Mouse (Mus musculus) lung, embryonic 16.5 days (tissue): Measurements from ENCODE around the gene Krt82. TPM values are rescaled to one million over a fixed set of nuclear protein-coding genes. Genes with fewer than 3 reads are reported as not detected.

Source experiments
- ATAC-seq: fragments of 200-750 bp; cut with Nextera tagmentation; 2 replicates; pipeline ENCODE4 v1.8.0; 2017; ENCODE audit warnings: low read depth, mild to moderate bottlenecking, moderate library complexity
- H3K27ac ChIP-seq: fragments of 300-500 bp; sonication (generic); 2 replicates; pipeline ENCODE4 v1.5.1; 2014; ENCODE audit warnings: mild to moderate bottlenecking, control low read depth, low read length
- H3K27me3 ChIP-seq: fragments of 300-500 bp; sonication (generic); 2 replicates; pipeline ENCODE4 v1.6.1; 2014; ENCODE audit warnings: low read depth, low read length, mixed read lengths; ENCODE audit not compliant: control insufficient read depth, insufficient read depth
- H3K36me3 ChIP-seq: fragments of 300-500 bp; sonication (generic); 2 replicates; pipeline ENCODE4 v1.6.1; 2014; ENCODE audit warnings: low read length; ENCODE audit not compliant: control insufficient read depth, insufficient read depth
- H3K4me1 ChIP-seq: fragments of 300-500 bp; sonication (generic); replicated peaks from 2 replicates; pipeline ENCODE4 v1.6.1; 2014; ENCODE audit warnings: low read length, mixed read lengths; ENCODE audit not compliant: control insufficient read depth, insufficient read depth
- H3K4me2 ChIP-seq: fragments of 300-500 bp; sonication (generic); 2 replicates; pipeline ENCODE4 v1.6.1; 2014; ENCODE audit warnings: low read depth, low read length, control low read depth
- H3K4me3 ChIP-seq: fragments of 300-500 bp; sonication (generic); 2 replicates; pipeline ENCODE4 v1.5.1; 2014; ENCODE audit warnings: mild to moderate bottlenecking, low read length, control low read depth
- H3K9ac ChIP-seq: fragments of 300-500 bp; sonication (generic); 2 replicates; pipeline ENCODE4 v1.6.1; 2014; ENCODE audit warnings: low read length, control low read depth
- H3K9me3 ChIP-seq: fragments of 300-500 bp; sonication (generic); 2 replicates; pipeline ENCODE4 v1.6.1; 2016; ENCODE audit warnings: low read length; ENCODE audit not compliant: control insufficient read depth
- WGBS: fragments of 180-500 bp; shearing (Covaris S2); extraction: QIAGEN DNeasy Blood & Tissue Kit; methylation state at CpG from one replicate; pipeline ENCODE4 v1.1.7; 2014; 5-methylcytosine and 5-hydroxymethylcytosine counted together
- polyA plus RNA-seq: library from polyadenylated mRNA; unstranded; fragments of >200 nt; fragmentation: Nextera tagmentation; extraction: Ambion mirVana; gene quantifications from 2 replicates; pipeline ENCODE4 v1.2.1, GENCODE M21; 2015

Gene Krt82
- not detected in 2 replicates for polyA plus RNA-seq

GRCm38 (mm10) chr15:101550567-101550966 lies at the start of gene Krt82:
TSS of gene Krt82 (minus strand) at chr15:101550667.
- Histone ChIP-seq H3K27ac (no peak within 1 kb of the TSS), H3K9ac (no peak within 1 kb of the TSS), H3K4me3 (no peak within 1 kb of the TSS), H3K36me3 (no peaks in the 10 kb centered on the region), H3K9me3 (no peaks in the 10 kb centered on the region), H3K27me3 (no peaks in the 10 kb centered on the region), H3K4me1 (no peaks in the 10 kb centered on the region), H3K4me2 (no peak within 1 kb of the TSS)
- WGBS: 79% methylated on average over 7 of the region's 7 CpGs
- ATAC-seq: no peak

GRCm38 (mm10) chr15:101599123-101599522 lies 48.7 kb upstream of the Krt82 start:
- Histone ChIP-seq H3K36me3 (no peaks in the 10 kb centered on the region), H3K9me3 (no peaks in the 10 kb centered on the region), H3K4me3 (no peak overlapping the region), H3K27me3 (no peaks in the 10 kb centered on the region), H3K4me2 (no peak overlapping the region), H3K9ac (no peak overlapping the region), H3K4me1 (no peaks in the 10 kb centered on the region), H3K27ac (no peak overlapping the region)
- no peak for ATAC-seq
- 44% methylated on average over 6 of the region's 6 CpGs for WGBS

DNA sequence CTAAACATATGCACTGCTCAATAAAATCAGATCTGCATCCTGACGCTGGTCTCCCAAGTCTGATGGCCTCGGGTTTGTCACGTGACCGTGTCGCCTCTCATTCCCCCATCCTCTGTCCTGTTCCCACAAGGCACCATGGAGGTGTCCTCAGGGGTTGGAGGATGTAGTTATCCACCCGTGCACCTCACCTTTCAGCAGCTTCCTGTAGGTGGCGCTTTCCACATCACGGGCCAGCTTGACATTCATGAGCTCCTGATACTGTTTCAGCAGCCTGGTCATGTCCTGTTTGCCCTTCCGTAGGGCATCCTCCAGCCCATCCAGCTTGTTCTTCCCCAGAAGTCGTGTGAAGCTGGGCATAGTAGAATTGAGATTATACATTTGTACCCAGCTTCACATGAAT lies 37.7 kb upstream of the Krt82 start:
- WGBS: 73% methylated on average over 10 of the region's 10 CpGs
- no peaks in the 10 kb centered on the region for H3K36me3 ChIP-seq
- H3K4me2 ChIP-seq: no peak overlapping the region
- H3K4me1 ChIP-seq: no peaks in the 10 kb centered on the region
- H3K27ac ChIP-seq: no peak overlapping the region
- no peak for ATAC-seq
- no peaks in the 10 kb centered on the region for H3K9me3 ChIP-seq
- no peak overlapping the region for H3K9ac ChIP-seq
- no peaks in the 10 kb centered on the region for H3K27me3 ChIP-seq
- no peak overlapping the region for H3K4me3 ChIP-seq

GRCm38 (mm10) chr15:101584456-101584855 lies 34.0 kb upstream of the Krt82 start:
- H3K27me3 ChIP-seq: no peaks in the 10 kb centered on the region
- 8% methylated on average over 2 of the region's 2 CpGs for WGBS
- H3K9ac ChIP-seq: no peak overlapping the region
- H3K36me3 ChIP-seq: no peaks in the 10 kb centered on the region
- no peak overlapping the region for H3K4me2 ChIP-seq
- H3K4me3 ChIP-seq: no peak overlapping the region
- H3K27ac ChIP-seq: no peak overlapping the region
- no peak for ATAC-seq
- no peaks in the 10 kb centered on the region for H3K9me3 ChIP-seq
- no peaks in the 10 kb centered on the region for H3K4me1 ChIP-seq

DNA sequence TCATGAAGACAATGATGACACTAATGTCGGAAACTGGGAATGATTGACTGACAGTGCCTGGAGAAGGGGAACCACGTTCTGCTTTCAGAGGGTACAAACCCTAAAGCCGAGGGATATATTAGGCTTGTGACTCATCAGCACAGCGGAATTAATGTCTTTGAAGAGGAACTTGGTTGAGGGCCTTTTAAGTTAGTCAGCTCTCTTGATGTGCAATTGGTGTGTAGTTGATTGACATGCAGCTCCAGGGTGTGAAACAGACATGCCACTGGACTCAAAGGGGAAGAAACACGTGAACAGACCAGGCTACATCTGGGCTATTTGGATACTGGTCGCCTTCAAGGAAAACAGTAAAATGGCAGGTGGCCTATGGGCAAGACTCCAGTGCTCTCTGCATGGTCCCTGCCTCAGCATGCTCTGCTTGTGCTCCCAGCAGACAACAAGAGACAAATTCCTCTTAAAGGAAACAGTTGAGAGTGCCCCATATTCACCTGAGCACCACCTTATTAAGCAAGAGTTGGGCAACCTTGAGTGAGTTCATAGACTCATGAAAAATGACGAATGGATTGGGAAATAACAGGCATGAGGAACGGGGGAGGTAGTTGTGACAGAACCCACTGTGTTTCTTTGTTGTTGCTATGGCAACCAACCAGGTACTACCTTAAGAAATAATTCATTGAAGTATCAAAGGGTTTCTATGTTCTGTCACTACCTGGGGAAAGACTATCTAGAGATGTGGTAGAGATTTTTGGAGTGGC lies 32.9 kb upstream of the Krt82 start:
- H3K27ac ChIP-seq: no peak overlapping the region

DNA sequence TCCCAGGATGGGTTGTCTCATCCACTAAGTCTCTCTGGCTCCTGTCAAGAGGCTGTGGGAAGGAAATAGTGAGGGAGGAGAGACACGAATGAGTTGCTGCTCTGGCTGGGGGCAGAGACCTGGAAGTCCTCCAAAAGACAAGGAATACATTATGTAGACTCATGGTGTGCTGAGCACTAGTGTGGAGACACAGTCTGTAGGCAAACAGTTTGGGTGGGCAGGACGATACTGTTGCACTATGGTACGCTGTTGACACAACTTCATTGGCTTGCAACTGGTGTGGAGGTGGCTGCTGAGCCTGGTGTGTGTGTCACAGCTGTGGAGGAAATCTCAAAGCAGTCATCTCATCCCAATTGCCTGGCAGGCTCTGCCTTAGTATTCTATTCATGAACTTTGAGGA lies 31.2 kb upstream of the Krt82 start:
- Histone ChIP-seq H3K27ac (no peak overlapping the region), H3K9ac (no peak overlapping the region), H3K27me3 (no peaks in the 10 kb centered on the region), H3K36me3 (no peaks in the 10 kb centered on the region), H3K4me3 (no peak overlapping the region), H3K4me1 (no peaks in the 10 kb centered on the region), H3K4me2 (no peak overlapping the region), H3K9me3 (no peaks in the 10 kb centered on the region)
- 51% methylated on average over 3 of the region's 3 CpGs for WGBS
- ATAC-seq: no peak

More for the DNA sequence above, 32.9 kb upstream of the Krt82 start:
- H3K4me3 ChIP-seq: no peak overlapping the region
- no peaks in the 10 kb centered on the region for H3K4me1 ChIP-seq
- ATAC-seq: no peak
- H3K9ac ChIP-seq: no peak overlapping the region
- H3K36me3 ChIP-seq: no peaks in the 10 kb centered on the region
- WGBS: 74% methylated on average over 8 of the region's 8 CpGs
- no peak overlapping the region for H3K4me2 ChIP-seq
- no peaks in the 10 kb centered on the region for H3K9me3 ChIP-seq
- H3K27me3 ChIP-seq: no peaks in the 10 kb centered on the region

DNA sequence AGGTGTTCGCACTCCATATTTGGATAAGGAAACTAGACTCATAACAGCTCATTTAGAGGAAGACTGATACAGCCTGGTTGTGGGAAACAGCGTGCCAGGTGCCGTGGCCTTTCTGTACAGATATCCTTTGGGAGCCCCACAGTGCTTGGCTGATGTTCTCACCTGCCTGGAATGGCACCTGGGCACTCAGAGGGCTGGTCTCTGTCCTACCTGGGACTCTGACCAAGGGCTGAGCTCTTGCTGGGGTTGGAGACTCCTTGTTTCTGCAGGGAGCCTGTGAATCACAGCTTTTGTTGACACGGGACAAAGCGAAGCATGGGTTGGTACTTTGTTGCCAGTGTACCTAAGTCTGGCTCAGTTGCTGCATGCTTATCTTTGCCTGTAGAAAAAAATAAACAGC lies 25.0 kb upstream of the Krt82 start:
- no peaks in the 10 kb centered on the region for H3K4me1 ChIP-seq
- no peaks in the 10 kb centered on the region for H3K27me3 ChIP-seq
- no peak overlapping the region for H3K9ac ChIP-seq
- H3K4me2 ChIP-seq: no peak overlapping the region
- H3K27ac ChIP-seq: no peak overlapping the region
- 58% methylated on average over 5 of the region's 5 CpGs for WGBS
- H3K4me3 ChIP-seq: no peak overlapping the region
- no peak for ATAC-seq
- H3K9me3 ChIP-seq: no peaks in the 10 kb centered on the region
- H3K36me3 ChIP-seq: no peaks in the 10 kb centered on the region

- H3K4me2 ChIP-seq: no peak within 1 kb of the TSS
- H3K9me3 ChIP-seq: no peaks in the 10 kb centered on the region
- ATAC-seq: no peak
- WGBS: 48% methylated on average over 15 of the region's 15 CpGs
- H3K4me3 ChIP-seq: no peak within 1 kb of the TSS
- H3K27me3 ChIP-seq: no peaks in the 10 kb centered on the region
- no peaks in the 10 kb centered on the region for H3K36me3 ChIP-seq
- H3K4me1 ChIP-seq: no peaks in the 10 kb centered on the region
- no peak within 1 kb of the TSS for H3K27ac ChIP-seq
- H3K9ac ChIP-seq: no peak within 1 kb of the TSS
Measured at GRCm38 (mm10) chr15:101573796-101574345, 23.4 kb upstream of the Krt82 start, which contains the start of gene Krt75. TSS of gene Krt75 (minus strand) at chr15:101573904.

DNA sequence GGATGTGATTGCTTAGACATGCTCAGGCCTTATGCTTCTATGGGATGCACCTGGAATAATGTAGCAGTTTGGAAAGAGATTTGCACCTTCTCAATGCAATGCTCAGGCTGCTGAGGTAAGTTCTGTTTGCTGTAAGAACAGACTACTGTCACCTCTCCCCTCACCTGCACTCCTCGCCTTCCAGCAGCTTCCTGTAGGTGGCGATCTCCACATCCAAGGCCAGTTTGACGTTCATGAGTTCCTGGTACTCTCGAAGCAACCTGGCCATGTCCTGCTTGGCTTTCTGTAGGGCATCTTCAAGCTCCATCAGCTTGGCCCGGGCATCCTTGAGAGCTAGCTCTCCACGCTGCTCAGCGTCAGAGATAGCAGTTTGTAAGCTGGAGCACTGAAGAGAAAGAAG lies 17.3 kb upstream of the Krt82 start:
- no peak overlapping the region for H3K9ac ChIP-seq
- no peak overlapping the region for H3K4me2 ChIP-seq
- no peak for ATAC-seq
- WGBS: 45% methylated on average over 7 of the region's 7 CpGs
- H3K27ac ChIP-seq: no peak overlapping the region
- no peaks in the 10 kb centered on the region for H3K36me3 ChIP-seq
- no peaks in the 10 kb centered on the region for H3K4me1 ChIP-seq
- H3K9me3 ChIP-seq: no peaks in the 10 kb centered on the region
- H3K4me3 ChIP-seq: no peak overlapping the region
- no peaks in the 10 kb centered on the region for H3K27me3 ChIP-seq
